Mouse (Mus musculus) kidney, embryonic 15.5 days (tissue): ENCODE measurements at regions not wholly inside any gene's neighbourhood (a gene's known extent, or its start where the extent isn't known, plus 50 kb on each side); places are given as distances from the start of the nearest gene placed in this dataset.

Experiments used
- ATAC-seq: fragments of 200-750 bp; cut with Nextera tagmentation; replicated peaks from 2 replicates; pipeline ENCODE4 v1.8.0; 2017; ENCODE audit warnings: moderate TSS enrichment; ENCODE audit not compliant: low FRiP score
- H3K27ac ChIP-seq: fragments of 300-500 bp; sonication (generic); 2 replicates; pipeline ENCODE4 v1.5.1; 2015; ENCODE audit warnings: mild to moderate bottlenecking, inconsistent platforms
- H3K27me3 ChIP-seq: fragments of 300-500 bp; sonication (generic); 2 replicates; pipeline ENCODE4 v1.6.1; 2015; ENCODE audit warnings: inconsistent platforms
- H3K36me3 ChIP-seq: fragments of 300-500 bp; sonication (generic); 2 replicates; pipeline ENCODE4 v1.6.1; 2015; ENCODE audit warnings: inconsistent platforms
- H3K4me1 ChIP-seq: fragments of 300-500 bp; sonication (generic); 2 replicates; pipeline ENCODE4 v1.6.1; 2015; ENCODE audit warnings: inconsistent platforms
- H3K4me2 ChIP-seq: fragments of 300-500 bp; sonication (generic); 2 replicates; pipeline ENCODE4 v1.6.1; 2015; ENCODE audit warnings: moderate library complexity, mild to moderate bottlenecking, inconsistent platforms
- H3K4me3 ChIP-seq: fragments of 300-500 bp; sonication (generic); replicated peaks from 2 replicates; pipeline ENCODE4 v1.5.1; 2015; ENCODE audit warnings: mild to moderate bottlenecking, inconsistent platforms
- H3K9ac ChIP-seq: fragments of 300-500 bp; sonication (generic); 2 replicates; pipeline ENCODE4 v1.6.1; 2015; ENCODE audit warnings: mild to moderate bottlenecking, inconsistent platforms
- H3K9me3 ChIP-seq: fragments of 300-500 bp; sonication (generic); replicated peaks from 2 replicates; pipeline ENCODE4 v1.6.1; 2016; ENCODE audit warnings: inconsistent platforms
- WGBS: fragments of 180-500 bp; shearing (Covaris S2); methylation state at CpG from one replicate; pipeline ENCODE4 v1.1.7; 2015; ENCODE audit warnings: mixed read lengths; 5-methylcytosine and 5-hydroxymethylcytosine counted together

DNA sequence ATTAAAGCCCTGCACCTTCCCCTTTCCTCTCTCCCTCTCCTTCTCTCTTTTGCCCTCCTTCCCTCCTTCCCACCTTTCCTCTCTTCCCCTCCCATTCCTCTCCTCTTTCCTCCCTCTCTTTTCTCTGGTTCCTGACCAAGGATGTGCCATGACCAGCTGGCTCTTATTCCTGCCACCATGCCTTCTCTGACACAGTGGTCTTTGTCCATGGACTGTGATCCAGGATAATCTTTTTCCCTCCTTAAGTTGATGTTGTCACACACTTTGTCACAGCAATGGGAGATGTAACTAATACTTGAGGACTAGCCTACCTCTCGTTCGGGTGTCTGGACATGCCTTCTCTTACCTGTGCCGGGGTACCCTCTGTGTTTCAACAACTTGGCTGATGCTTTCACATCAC is 86.4 kb downstream of the Anapc4 start:
- Histone ChIP-seq H3K4me3 (no peak overlapping the region), H3K4me2 (no peak overlapping the region), H3K9ac (no peak overlapping the region), H3K27ac (no peak overlapping the region), H3K27me3 (no peaks in the 10 kb centered on the region), H3K36me3 (no peaks in the 10 kb centered on the region), H3K9me3 (no peaks in the 10 kb centered on the region), H3K4me1 (no peaks in the 10 kb centered on the region)
- ATAC-seq = no peak
- WGBS = 89% methylated on average over 3 of the region's 3 CpGs

DNA sequence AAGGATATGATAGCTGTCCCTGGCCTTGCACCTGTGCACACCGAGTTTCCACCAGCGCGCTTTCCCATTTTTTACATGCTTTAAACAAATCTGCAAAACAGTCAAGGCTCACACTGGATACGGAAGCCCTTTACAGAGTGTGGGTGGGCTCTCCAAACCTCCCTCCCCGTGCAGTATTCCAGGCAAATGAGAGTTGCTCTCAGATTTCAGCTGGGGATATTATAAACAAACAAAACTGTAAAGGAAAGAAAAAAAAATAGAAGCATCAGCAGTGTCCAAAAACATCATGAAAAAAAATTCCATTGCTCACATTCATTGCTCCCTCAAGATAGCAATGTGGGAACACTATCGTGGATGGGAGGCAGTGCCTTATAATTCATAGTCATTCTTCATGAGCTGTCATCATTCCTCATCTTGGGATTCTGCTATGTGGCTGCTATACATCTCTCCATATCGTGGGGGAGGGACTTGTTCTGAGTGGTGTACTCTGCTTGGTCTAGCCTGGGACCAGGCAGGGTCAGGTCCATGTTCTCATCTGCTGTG is 87.0 kb downstream of the Anapc4 start:
- H3K27ac ChIP-seq = no peak overlapping the region
- H3K4me1 ChIP-seq = no peaks in the 10 kb centered on the region
- no peak overlapping the region for H3K4me3 ChIP-seq
- WGBS = 68% methylated on average over 7 of the region's 7 CpGs
- H3K4me2 ChIP-seq = no peak overlapping the region
- no peak overlapping the region for H3K9ac ChIP-seq
- no peaks in the 10 kb centered on the region for H3K9me3 ChIP-seq
- ATAC-seq = no peak
- no peaks in the 10 kb centered on the region for H3K36me3 ChIP-seq
- no peaks in the 10 kb centered on the region for H3K27me3 ChIP-seq

DNA sequence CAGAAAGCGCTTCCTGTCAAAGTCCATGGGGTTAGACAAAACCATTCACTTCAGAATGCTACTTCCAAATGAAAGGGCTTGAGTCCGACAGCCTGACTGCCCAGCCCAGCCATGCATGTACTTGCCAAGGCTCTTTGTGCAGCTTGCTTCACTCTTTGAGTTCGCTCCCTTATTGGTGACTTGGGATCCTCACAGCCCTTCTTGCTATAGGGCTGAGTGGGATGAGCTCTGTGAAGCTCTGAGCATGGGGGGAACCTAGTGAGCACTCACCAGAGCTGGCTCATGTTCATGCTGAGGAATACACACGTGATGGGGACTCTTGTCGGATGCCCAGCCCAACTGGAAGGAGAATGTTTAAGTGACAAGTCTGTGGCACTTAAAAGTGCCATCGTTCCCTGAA is 91.2 kb downstream of the Anapc4 start:
- H3K4me1 ChIP-seq = no peaks in the 10 kb centered on the region
- no peaks in the 10 kb centered on the region for H3K36me3 ChIP-seq
- no peak overlapping the region for H3K27ac ChIP-seq
- H3K4me3 ChIP-seq = no peak overlapping the region
- no peak overlapping the region for H3K4me2 ChIP-seq
- 75% methylated on average over 6 of the region's 6 CpGs for WGBS
- H3K9me3 ChIP-seq = no peaks in the 10 kb centered on the region
- no peak overlapping the region for H3K9ac ChIP-seq
- no peaks in the 10 kb centered on the region for H3K27me3 ChIP-seq
- no peak for ATAC-seq

DNA sequence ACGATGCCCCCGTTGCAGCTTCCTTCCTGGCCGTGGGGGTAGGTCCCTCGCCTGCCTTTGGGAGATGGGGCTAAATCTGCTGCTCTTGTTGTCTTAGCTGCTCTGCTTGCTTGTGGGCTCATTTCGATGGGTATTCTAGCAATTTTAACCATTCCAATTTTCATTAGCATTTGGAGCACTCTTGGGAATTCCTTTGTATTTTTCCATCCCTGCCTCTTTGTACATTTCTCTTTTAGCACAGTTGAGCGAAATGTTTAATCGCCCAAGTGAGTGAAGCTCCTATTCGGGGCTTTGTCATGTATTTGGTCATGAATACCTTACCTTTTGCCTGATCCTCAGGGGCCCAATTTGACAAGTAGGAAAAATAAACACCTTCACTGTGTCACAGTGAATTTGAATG is 95.9 kb downstream of the Anapc4 start:
- Histone ChIP-seq H3K4me1 (no peaks in the 10 kb centered on the region), H3K4me3 (no peak overlapping the region), H3K27me3 (no peaks in the 10 kb centered on the region), H3K9ac (no peak overlapping the region), H3K27ac (no peak overlapping the region), H3K4me2 (no peak overlapping the region), H3K9me3 (no peaks in the 10 kb centered on the region), H3K36me3 (no peaks in the 10 kb centered on the region)
- WGBS = 73% methylated on average over 8 of the region's 8 CpGs
- no peak for ATAC-seq

- ATAC-seq = no peak
- H3K27ac ChIP-seq = no peak overlapping the region
- H3K4me3 ChIP-seq = no peak overlapping the region
- H3K9ac ChIP-seq = no peak overlapping the region
- no peaks in the 10 kb centered on the region for H3K27me3 ChIP-seq
- no peaks in the 10 kb centered on the region for H3K36me3 ChIP-seq
- H3K9me3 ChIP-seq = no peaks in the 10 kb centered on the region
- 86% methylated on average over 6 of the region's 6 CpGs for WGBS
- no peak overlapping the region for H3K4me2 ChIP-seq
- H3K4me1 ChIP-seq = no peaks in the 10 kb centered on the region
Observed at GRCm38 (mm10) chr5:52933291-52933690, 99.5 kb downstream of the Anapc4 start.

- no peak overlapping the region for H3K9ac ChIP-seq
- WGBS = 76% methylated on average over 1 of the region's 1 CpGs
- H3K27me3 ChIP-seq = no peaks in the 10 kb centered on the region
Observed at GRCm38 (mm10) chr5:52937626-52938025, 100.3 kb upstream of the Slc34a2 start.

DNA sequence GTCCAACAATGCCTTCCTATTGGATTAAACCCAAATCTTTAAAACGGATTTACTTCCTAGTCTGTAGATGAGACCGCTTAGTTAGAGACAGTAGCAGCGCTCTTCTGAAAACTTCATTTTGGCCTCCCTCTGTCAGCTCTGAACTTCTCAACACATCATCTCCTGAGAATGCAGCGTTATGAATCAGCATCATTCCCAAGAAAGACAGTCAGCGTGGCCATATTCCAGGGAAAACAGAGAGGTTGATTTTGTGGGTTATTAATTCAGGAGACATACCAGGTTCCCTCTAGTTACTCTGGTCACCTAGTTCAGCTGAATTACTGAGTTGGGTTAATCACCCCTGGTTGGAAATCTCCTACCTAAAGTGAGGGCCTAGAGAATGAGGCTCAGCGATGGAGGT is 97.9 kb upstream of the Slc34a2 start:
- H3K36me3 ChIP-seq = no peaks in the 10 kb centered on the region
- H3K27me3 ChIP-seq = no peaks in the 10 kb centered on the region
- no peak for ATAC-seq
- H3K9ac ChIP-seq = no peak overlapping the region
- no peak overlapping the region for H3K4me3 ChIP-seq
- H3K4me1 ChIP-seq = no peaks in the 10 kb centered on the region
- no peak overlapping the region for H3K4me2 ChIP-seq
- no peak overlapping the region for H3K27ac ChIP-seq
- WGBS = 89% methylated on average over 6 of the region's 6 CpGs
- H3K9me3 ChIP-seq = no peaks in the 10 kb centered on the region

More at GRCm38 (mm10) chr5:52937626-52938025, 100.3 kb upstream of the Slc34a2 start:
- H3K4me1 ChIP-seq = no peaks in the 10 kb centered on the region
- no peak overlapping the region for H3K4me3 ChIP-seq
- no peak overlapping the region for H3K27ac ChIP-seq
- no peak overlapping the region for H3K4me2 ChIP-seq
- ATAC-seq = no peak
- H3K36me3 ChIP-seq = no peaks in the 10 kb centered on the region
- H3K9me3 ChIP-seq = no peaks in the 10 kb centered on the region

- no peak for ATAC-seq
- WGBS = 54% methylated on average over 4 of the region's 4 CpGs
Observed at GRCm38 (mm10) chr5:52940645-52941044, 97.2 kb upstream of the Slc34a2 start.

GRCm38 (mm10) chr5:52953875-52954274 is 84.0 kb upstream of the Slc34a2 start:
- H3K27me3 ChIP-seq = no peaks in the 10 kb centered on the region
- no peaks in the 10 kb centered on the region for H3K36me3 ChIP-seq
- 54% methylated on average over 8 of the region's 8 CpGs for WGBS
- no peaks in the 10 kb centered on the region for H3K9me3 ChIP-seq
- H3K4me1 ChIP-seq = no peaks in the 10 kb centered on the region
- no peak overlapping the region for H3K4me2 ChIP-seq
- H3K4me3 ChIP-seq = no peak overlapping the region
- no peak overlapping the region for H3K9ac ChIP-seq
- ATAC-seq = no peak
- no peak overlapping the region for H3K27ac ChIP-seq

More at GRCm38 (mm10) chr5:52940645-52941044, 97.2 kb upstream of the Slc34a2 start:
- Histone ChIP-seq H3K4me2 (no peak overlapping the region), H3K9me3 (no peaks in the 10 kb centered on the region), H3K4me3 (no peak overlapping the region), H3K9ac (no peak overlapping the region), H3K4me1 (no peaks in the 10 kb centered on the region), H3K27me3 (no peaks in the 10 kb centered on the region), H3K27ac (no peak overlapping the region), H3K36me3 (no peaks in the 10 kb centered on the region)

DNA sequence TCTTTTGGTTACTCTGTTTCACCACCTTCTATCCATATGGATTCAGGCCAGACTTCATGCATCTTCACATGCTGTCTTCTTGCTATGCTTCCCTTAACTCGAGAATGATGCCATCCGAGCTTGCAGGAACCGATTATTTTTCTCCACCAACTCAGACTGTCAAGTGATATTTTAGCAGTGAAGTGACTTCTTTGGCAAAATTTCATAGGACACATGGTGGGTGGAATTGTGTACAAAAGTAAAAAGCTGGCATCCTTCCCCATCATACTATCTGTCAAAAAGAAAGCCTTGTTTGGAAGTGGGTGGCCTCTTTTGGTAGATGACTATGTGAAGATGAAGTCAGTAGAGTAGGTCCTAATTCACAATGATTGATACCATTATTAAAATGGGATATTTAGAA is 83.2 kb upstream of the Slc34a2 start:
- no peak overlapping the region for H3K9ac ChIP-seq
- H3K4me3 ChIP-seq = no peak overlapping the region
- no peaks in the 10 kb centered on the region for H3K9me3 ChIP-seq
- ATAC-seq = no peak
- no peak overlapping the region for H3K4me2 ChIP-seq
- no peaks in the 10 kb centered on the region for H3K27me3 ChIP-seq
- no peaks in the 10 kb centered on the region for H3K36me3 ChIP-seq
- WGBS = 92% methylated on average over 3 of the region's 3 CpGs
- H3K27ac ChIP-seq = no peak overlapping the region
- H3K4me1 ChIP-seq = no peaks in the 10 kb centered on the region

GRCm38 (mm10) chr5:52964209-52964608 is 73.7 kb upstream of the Slc34a2 start:
- 69% methylated on average over 4 of the region's 4 CpGs for WGBS
- H3K27me3 ChIP-seq = no peaks in the 10 kb centered on the region
- H3K27ac ChIP-seq = no peak overlapping the region
- ATAC-seq = no peak
- H3K4me1 ChIP-seq = no peaks in the 10 kb centered on the region
- H3K9ac ChIP-seq = no peak overlapping the region
- H3K4me3 ChIP-seq = no peak overlapping the region
- H3K4me2 ChIP-seq = no peak overlapping the region
- no peaks in the 10 kb centered on the region for H3K36me3 ChIP-seq
- no peaks in the 10 kb centered on the region for H3K9me3 ChIP-seq

GRCm38 (mm10) chr5:52971811-52972210 is 66.1 kb upstream of the Slc34a2 start:
- Histone ChIP-seq H3K9ac (no peak overlapping the region), H3K9me3 (no peaks in the 10 kb centered on the region), H3K4me1 (peaks cover 7% of the 10 kb centered on the region; the same call in 1 of the 2 replicates), H3K36me3 (no peaks in the 10 kb centered on the region), H3K4me2 (no peak overlapping the region), H3K4me3 (no peak overlapping the region), H3K27ac (no peak overlapping the region), H3K27me3 (no peaks in the 10 kb centered on the region)
- WGBS = 62% methylated on average over 5 of the region's 5 CpGs
- no peak for ATAC-seq

DNA sequence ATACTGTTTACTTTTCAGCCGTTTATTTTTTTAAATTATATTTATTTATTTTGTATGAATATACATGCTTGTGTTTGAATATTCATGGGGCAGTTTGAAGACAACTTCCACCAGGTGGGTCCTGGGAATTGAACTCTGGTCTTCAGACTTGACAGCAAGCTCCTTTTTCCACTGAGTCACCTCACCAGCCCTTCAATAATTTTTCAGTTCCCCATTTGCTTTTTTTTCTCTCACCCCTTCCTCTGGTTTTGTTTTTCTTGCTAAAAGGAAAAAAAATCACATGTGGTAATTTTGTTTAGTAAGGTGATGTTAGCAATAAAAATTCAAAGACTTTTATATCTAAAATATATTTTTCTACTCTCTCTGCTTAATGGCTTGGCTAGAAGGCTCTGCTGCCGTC is 64.9 kb upstream of the Slc34a2 start:
- Histone ChIP-seq H3K4me1 (peaks cover 7% of the 10 kb centered on the region; the same call in 1 of the 2 replicates), H3K27ac (no peak overlapping the region), H3K9me3 (no peaks in the 10 kb centered on the region), H3K27me3 (no peaks in the 10 kb centered on the region), H3K36me3 (no peaks in the 10 kb centered on the region), H3K9ac (no peak overlapping the region), H3K4me2 (no peak overlapping the region), H3K4me3 (no peak overlapping the region)
- WGBS = 77% methylated on average over 2 of the region's 2 CpGs
- ATAC-seq = no peak
